Mouse (Mus musculus): ENCODE results near the gene Ago4. TPM values are rescaled to one million over a fixed set of nuclear protein-coding genes. Genes with fewer than 3 reads are reported as not detected.

Gene Ago4
- total RNA-seq, 4 experiments from 2014 or later = 4.9 to 9.2 (median 7.6) TPM

DNA sequence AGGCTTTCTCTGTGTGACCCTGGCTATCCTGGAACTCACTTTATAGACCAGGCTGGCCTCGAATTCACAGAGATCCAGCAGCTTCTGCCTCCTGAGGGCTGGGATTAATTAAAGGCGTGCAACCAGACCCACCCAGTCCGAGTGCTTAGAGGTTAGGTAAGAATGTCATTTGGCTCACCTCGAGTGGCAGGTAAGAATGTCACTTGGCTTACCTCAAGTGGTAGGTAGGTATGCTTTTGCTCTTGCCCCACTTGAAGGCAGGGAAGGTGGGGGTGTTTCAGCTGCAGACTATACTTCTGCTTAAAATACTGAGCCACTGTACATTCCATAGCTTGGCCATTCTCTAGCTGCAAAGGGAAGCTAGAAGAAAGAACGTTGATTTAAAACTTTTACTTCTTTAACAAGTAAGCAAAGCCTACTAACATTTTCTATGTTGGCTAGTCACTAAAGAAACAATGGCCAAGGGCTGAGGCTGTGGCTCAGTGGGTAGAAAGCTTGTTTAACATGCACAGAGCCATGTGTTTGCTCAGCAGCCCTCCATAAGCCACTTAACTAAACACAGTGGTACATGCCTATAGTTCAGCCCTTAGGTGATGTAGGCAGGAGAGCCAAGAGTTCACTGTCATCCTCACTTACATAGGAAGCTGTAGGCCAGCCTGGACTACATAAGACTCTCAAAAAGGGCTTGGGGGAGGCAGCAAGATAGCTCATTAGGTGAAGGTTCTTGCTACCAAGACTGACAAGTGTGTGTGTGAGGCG lies 20.8 kb downstream of the Ago4 start:
- DNase-seq = no peak

- no peak for DNase-seq
These were observed 22.3 kb downstream of the Ago4 start for GRCm38 (mm10) chr4:126511013-126511412.

DNA sequence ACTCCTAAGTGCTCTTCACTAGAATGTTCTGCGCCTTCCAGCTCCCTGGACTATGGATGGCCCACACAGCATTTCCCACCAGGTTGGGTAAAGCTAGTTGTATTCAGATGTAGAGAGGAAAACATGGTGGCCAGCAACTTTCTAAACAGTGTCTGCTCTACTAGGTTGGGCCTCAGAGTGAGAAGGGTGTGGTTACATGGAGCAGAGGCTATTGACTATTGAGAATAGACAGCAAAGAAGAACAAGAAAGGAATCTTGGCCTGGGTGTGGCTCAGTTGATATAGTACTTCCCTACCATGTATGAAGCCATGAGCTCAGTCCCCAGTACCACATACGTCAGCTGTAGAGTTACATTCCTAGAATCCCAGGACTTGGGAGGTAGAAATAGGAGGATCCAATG lies 24.2 kb downstream of the Ago4 start:
- no peak for DNase-seq

DNA sequence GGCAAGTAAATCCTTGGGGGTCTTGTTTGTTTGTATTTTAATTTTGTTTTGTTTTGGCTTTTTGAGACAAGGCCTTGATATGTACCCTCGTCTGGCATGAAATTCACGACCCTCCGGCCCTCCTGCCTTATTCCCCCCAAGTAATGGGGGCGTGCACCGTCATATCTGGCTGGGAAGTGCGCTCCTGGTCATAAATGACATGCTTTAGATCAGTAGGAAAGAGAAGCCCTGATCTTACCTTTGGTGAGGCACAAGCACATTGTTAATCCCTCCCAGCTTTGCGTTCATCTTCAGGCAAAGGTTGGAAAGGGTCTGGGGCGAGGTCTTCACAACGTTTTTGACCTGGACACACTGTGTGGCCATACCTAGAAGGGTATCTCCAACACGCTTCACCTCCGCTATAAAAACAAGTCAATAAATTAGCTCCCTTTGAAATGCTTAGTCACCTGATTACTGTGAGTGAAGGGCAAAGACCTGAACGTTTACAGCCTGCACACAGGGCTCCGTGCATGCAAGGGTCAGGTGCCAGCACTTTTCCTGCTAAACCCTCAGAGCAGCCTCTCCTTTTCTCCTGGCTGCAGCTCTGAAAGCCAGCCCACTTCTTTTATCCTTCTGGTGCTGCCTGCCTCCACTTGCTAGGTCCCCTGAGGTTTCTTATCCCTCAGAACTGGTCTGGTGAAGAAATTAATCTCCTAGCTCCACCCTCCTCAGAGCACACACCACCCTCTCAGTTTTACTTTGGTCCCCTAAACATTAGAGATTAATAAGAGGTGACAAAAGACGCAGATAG lies 25.0 kb downstream of the Ago4 start:
- no peak for DNase-seq

DNA sequence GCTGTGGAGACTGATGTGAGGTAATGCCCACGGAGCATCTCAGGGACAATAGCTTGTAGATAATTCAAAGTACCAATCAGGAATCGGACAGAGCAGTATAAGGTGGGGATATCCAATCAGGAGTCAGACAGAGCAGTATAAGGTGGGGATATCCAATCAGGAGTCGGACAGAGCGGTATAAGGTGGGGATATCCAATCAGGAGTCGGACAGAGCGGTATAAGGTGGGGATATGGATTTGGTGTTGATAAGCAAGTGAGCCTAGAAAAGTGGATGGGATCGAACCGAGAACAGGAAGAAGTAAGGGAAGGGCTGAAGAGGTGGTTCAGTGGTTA lies 30.3 kb downstream of the Ago4 start:
- DNase-seq = no peak

GRCm38 (mm10) chr4:126502141-126502976 lies 30.9 kb downstream of the Ago4 start:
- DNase-seq = no peak

- DNase-seq = no peak
These were observed 34.7 kb downstream of the Ago4 start for GRCm38 (mm10) chr4:126498601-126499000.

DNA sequence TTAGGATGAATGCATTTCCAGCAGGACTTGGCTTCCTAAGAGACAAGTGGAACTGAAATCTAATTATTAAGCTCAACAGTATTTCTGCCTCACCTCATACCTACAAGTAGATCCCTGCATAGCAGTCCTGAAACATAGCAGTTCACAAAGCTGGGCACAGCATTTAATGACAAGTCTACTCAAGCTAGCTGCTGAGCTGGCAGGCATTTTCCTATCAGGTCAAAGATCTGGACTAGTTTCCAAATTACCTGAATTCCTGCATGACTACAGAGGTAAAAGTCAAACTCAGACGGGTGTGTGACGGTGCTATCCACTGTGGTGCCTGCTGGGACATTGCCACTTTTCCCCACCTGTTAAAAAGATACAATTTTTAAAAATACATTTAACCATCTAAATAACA lies 36.3 kb downstream of the Ago4 start:
- DNase-seq = no peak

- DNase-seq = no peak
These were observed 37.1 kb downstream of the Ago4 start for GRCm38 (mm10) chr4:126495942-126496790.

DNA sequence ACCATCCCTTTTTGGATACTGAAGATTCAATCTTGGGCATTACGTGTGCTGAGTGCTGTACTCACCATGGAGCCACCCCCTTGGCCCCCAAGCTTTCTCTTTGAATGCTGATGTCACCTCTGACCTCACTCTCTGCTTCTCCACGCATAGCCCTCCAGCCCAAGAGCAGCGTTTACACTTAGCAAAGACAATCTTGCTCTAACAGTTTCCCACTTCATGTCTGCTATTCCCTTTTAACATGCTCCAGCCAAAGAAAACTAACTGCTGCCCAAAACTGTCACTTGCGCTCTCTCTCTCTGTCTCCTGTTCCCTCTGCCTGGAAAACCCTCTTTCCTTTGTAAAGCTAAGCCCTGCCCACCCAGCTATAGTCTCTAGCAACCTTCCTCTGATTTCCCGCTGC lies 37.8 kb downstream of the Ago4 start:
- no peak for DNase-seq

GRCm38 (mm10) chr4:126493416-126493815 lies 39.9 kb downstream of the Ago4 start:
- DNase-seq = no peak

DNA sequence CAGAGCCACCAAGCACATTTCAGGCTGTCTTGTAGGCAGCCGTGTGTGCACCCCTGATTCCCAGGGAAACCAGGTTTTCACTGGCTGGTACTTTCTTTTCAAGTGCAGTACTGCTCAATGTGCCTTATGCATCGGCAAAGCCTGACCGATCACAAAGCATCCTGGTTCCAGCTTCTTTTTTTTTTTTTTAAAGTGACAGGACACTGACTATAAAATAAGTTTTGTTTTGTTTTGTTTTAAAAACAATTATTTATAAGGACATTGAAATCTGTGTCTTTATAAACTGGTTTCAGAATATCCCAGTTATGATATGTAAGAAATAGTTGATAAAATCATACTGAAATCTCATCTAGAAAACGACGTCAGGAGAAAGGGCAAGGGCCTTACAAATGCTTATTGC lies 41.3 kb downstream of the Ago4 start:
- no peak for DNase-seq

- DNase-seq = no peak
These were observed 42.5 kb downstream of the Ago4 start for GRCm38 (mm10) chr4:126490726-126491125.

DNA sequence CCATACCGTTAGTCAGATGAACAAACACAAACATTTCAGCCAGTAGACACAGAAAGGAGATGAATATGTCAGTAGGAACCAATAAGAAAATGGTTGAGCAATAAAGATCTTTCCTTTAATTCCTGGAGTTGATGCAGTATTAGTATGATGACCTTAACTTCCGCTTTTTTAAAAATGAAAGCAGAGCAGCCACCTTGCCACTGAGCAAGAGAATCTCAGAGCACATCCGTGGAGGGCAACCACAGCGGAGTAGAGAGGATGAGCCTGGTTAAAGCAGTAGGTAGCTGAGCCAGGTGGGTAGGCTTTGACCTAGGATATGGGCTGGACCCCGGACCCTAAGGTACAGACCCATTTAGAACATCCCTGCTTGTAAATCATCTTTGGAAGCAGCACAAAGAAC lies 43.5 kb downstream of the Ago4 start:
- no peak for DNase-seq

DNA sequence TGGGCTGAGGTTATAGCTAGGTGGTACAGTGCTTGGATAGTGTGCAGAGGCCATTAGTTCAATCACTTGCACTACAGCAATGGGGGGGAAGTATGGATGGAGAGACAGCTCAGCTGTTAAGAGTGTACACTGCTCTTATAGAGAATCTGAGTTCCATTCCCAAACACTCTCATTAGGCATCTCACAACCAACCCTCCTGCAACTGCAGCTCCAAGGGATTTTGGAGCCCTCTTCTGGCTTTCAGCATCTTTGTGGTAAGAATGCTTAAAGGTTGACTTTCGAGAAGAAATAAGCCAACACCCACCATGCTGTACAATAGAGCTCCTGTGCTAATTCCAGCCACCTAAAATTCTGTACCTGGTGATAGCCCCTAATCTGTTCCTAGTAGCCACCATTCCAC lies 47.1 kb downstream of the Ago4 start:
- no peak for DNase-seq

DNA sequence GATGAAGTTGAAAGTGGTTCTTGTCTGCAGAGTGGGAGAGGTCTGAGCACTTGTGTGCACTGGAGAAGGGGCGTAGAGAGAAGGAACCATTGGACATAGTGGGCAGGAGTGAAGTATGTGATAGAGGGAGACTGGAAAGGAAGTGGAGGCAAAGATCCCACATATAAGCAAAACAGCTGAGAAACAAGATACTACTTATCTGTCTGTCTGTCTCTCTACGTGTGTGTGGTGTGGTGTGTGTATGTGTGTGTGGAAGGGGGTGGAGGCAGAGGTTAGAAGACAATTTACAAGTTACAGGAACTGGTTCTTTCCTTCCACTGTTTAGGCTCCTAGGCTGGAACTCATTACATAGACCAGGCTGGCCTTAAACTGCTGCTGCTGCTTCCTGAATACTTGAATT lies 48.2 kb downstream of the Ago4 start:
- no peak for DNase-seq

- no peak for DNase-seq
These were observed 49.4 kb downstream of the Ago4 start for GRCm38 (mm10) chr4:126483874-126484273.

GRCm38 (mm10) chr4:126482951-126483350 lies 50.3 kb downstream of the Ago4 start:
- no peak for DNase-seq

DNA sequence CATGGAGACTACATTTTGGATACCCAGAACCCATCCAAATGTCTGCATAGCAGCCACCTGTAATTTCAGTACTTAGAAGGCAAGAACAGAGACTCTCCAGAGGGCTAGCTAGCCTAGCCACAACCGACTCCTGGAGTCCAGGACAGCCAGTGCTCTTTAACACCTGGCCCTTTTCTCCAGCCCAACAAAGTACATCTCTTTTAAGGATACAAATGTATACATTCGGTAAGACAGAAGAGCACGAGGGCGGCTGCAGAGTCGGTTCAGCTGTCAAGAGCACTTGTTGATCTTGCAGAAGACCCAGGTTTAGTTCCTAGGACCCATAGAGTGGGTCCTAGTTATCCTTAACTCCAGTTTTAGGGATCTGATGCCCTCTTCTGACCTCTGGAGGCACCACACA lies 51.8 kb downstream of the Ago4 start:
- no peak for DNase-seq

GRCm38 (mm10) chr4:126480288-126480687 lies 53.0 kb downstream of the Ago4 start:
- no peak for DNase-seq

DNA sequence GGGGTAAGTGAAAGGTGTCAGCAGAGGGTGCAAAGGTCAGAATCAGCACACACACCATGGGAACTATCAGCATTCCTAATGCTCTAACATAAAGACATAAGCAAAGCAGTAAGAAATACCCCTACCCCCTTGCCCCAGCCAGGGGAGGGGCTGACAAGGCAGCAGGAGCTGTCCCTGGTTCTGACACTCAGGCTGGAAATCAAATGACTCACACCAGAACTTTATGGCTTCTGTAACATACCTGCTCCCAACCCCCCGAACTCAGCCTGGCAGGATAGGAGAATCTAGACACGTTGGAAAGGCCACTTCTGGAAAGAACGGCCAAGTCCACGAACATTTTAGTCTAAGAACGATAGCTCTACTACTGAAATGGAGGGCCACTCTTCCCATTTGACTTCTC lies 60.2 kb downstream of the Ago4 start:
- no peak for DNase-seq

DNA sequence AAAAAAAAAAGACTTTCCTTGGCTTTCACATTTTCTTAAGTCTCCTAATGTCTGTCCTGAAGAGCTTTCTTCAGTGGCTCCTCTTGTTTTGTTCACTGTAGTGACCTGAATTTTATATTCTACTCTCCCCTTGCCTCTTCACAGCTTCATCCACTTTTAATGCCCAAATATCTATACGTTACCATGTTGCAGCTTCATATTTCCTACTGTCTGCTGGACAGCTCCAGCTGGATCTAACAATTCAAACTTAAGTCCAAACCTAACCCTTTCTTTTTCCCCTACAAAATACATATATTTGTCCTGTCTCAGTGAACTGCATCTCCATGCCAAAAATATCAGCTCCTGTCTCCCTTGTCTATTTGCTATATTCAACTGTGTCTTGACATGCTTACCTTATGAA lies 63.9 kb downstream of the Ago4 start:
- no peak for DNase-seq
